Mouse (Mus musculus): ENCODE data around the gene Dhrs11. TPM values are rescaled to one million over a fixed set of nuclear protein-coding genes. Genes with fewer than 3 reads are reported as not detected.
"Not testable (repeated sequence)": the region's sequence is repeated elsewhere in the genome, so short reads cannot be mapped to it uniquely, and the experiment has no call there.

Gene Dhrs11
- total RNA-seq (2017) = 17.1 and 18.4 TPM in 2 replicates

DNA sequence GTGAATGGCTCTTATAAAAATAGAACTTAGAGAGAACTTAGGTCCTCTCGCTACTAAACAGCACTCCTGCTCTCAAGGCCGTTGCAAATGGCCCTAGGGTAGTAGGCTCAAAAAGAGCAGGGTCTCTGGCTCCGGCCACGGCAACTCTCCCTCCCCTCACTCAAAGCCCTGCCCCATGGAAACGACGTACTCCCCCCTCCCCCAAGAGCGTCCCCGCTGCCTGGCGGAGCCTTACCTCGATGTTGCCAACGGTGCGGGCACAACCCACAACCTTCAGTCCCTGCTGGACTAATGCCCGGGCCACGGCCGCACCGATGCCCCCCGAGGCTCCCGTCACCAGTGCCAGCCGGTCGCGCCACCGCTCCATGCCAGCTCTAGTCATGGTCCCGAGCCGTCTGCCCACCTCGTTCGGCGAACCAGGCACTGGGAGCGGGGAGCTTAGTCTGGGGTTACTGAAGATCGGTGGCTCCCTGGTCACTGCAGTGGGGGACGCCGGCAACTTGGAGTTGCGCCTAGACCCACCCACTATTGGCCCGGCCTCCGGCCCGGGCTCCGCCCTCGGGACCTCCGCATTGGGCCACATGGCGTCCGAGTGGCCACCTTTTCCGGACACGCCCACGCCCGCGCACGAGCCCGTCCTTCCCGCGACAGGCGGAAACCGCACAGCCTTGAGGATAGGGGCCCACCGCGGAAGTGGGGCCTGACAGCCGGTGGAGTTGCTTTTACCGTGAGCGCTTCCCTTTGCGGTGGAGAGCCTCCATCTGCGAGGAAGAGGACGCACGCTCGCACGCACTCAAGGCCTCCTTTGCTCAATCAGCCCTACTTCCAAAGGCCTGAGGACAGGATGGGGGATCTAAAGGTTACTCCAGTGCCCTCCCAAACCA, at the start of gene Dhrs11:
Gene Dhrs11, minus strand, starts transcription at position 479 of the 884 bp plus-strand sequence.
- ATAC-seq (replicated peaks; ENCODE audit: low read depth, poor library complexity, severe bottlenecking) = peak; percentile 91

DNA sequence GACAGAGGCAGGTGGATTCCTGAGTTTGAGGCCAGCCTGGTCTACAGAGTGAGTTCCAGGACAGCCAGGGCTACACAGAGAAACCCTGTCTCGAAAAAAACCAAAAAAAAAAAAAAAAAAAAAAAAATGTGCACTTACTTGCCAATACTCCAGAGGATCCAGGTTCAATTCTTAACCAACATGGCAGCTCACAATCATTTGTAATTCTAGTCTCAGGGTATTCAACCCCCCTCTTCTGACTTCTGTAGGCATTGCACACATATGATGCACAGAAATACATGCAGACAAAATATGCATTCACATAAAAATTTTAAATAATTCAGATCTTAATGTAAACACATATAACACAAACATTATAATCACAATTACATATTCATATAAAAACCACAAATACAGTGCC, 47.2 kb upstream of the Dhrs11 start:
- not testable (repeated sequence) for ATAC-seq (replicated peaks; ENCODE audit: low read depth, poor library complexity, severe bottlenecking)

DNA sequence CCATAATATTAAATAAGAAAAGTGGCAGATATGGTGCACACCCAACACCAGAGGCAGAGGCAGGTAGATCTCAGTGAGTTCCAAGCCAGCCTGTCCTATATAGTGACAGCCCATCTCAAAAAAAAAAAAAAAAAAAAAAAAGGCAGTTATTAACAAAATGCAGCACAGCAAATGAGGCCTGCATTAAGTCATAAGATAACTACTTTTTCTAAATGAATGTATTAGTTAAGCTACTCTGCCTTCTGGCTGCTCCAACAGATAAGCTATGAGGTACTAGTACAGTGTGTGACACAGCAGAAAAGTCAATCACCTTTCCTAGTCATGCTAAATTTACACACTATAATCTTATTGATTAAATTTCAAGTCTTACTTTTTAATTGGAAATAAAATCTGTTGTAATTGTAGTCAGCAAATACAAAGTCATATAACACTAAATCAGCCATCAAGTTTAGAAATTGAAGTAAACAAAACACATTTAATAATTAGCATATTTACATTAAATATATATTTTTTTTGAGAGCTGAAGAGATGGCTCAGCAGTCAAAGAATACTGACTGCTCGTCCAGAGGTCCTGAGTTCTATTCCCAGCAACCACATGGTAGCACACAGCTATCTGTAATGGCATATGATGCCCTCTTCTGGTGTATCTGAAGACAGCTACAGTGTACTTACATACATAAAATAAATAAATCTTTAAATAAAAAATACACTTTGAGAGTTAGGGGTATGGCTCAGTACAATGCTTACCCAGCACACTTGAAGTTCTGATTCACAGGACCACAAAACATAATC, 44.4 kb upstream of the Dhrs11 start:
- ATAC-seq (replicated peaks; ENCODE audit: low read depth, poor library complexity, severe bottlenecking) = no peak

DNA sequence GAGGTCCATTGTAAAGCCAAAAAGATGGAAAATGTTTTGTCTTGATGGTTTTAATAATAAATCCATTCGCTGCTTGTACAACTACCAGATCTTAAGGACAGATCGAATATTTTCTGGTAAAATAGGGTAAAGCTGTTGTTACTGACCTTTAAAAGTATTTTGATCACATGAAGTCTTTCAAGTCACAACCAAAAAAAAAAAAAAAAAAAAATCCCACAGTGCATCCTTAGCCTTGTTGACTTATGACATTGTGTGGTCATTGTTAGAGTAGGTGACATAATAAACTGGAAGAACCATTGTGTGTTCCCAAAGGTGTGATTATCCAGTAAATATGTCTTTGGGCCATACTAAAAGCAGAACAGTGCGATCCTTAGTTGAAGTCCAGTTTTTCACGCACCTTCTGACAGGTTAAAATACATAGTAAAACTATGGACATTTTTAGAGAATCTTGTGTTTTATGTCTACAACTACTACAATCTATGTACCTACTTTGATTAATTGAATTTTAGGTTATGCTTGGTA, 42.8 kb upstream of the Dhrs11 start:
- no peak for ATAC-seq (replicated peaks; ENCODE audit: low read depth, poor library complexity, severe bottlenecking)

GRCm38 (mm10) chr11:84871046-84871445, 42.3 kb upstream of the Dhrs11 start:
- ATAC-seq (replicated peaks; ENCODE audit: low read depth, poor library complexity, severe bottlenecking) = no peak

- peak; percentile 61 for ATAC-seq (replicated peaks; ENCODE audit: low read depth, poor library complexity, severe bottlenecking)
Observed at GRCm38 (mm10) chr11:84870337-84871043, 41.7 kb upstream of the Dhrs11 start, which contains the start of gene Ggnbp2. Gene Ggnbp2, minus strand, starts transcription at chr11:84870817.

GRCm38 (mm10) chr11:84869537-84870232, 40.9 kb upstream of the Dhrs11 start:
- peak; percentile 78 for ATAC-seq (replicated peaks; ENCODE audit: low read depth, poor library complexity, severe bottlenecking)

- no peak for ATAC-seq (replicated peaks; ENCODE audit: low read depth, poor library complexity, severe bottlenecking)
Observed at GRCm38 (mm10) chr11:84868786-84869259, 40.0 kb upstream of the Dhrs11 start.

GRCm38 (mm10) chr11:84867586-84867985, 38.8 kb upstream of the Dhrs11 start:
- ATAC-seq (replicated peaks; ENCODE audit: low read depth, poor library complexity, severe bottlenecking) = no peak

GRCm38 (mm10) chr11:84865268-84865667, 36.5 kb upstream of the Dhrs11 start:
- no peak for ATAC-seq (replicated peaks; ENCODE audit: low read depth, poor library complexity, severe bottlenecking)

- ATAC-seq (replicated peaks; ENCODE audit: low read depth, poor library complexity, severe bottlenecking) = no peak
Observed at GRCm38 (mm10) chr11:84855285-84855684, 26.5 kb upstream of the Dhrs11 start.

- ATAC-seq (replicated peaks; ENCODE audit: low read depth, poor library complexity, severe bottlenecking) = no peak
Observed at GRCm38 (mm10) chr11:84847475-84848090, 18.8 kb upstream of the Dhrs11 start.

GRCm38 (mm10) chr11:84846741-84847474, 18.1 kb upstream of the Dhrs11 start:
- ATAC-seq (replicated peaks; ENCODE audit: low read depth, poor library complexity, severe bottlenecking) = no peak

DNA sequence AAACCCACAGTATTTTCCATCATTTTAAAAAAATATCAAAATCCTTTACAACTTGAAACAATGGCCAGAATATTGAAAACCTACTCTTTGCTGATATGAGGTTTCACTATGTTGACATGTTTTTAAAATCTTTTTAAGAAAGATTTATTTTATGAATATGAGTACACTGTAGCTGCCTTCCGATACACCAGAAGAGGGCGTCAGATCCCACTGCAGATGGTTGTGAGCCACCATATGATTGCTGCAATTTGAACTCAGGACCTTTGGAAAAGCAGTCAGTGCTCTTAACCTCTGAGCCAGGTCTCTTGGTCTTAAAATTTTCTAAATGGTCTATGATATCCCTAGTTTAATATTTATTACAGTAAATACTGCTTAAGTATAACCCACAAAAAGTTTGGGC, 10.5 kb upstream of the Dhrs11 start:
- no peak for ATAC-seq (replicated peaks; ENCODE audit: low read depth, poor library complexity, severe bottlenecking)

DNA sequence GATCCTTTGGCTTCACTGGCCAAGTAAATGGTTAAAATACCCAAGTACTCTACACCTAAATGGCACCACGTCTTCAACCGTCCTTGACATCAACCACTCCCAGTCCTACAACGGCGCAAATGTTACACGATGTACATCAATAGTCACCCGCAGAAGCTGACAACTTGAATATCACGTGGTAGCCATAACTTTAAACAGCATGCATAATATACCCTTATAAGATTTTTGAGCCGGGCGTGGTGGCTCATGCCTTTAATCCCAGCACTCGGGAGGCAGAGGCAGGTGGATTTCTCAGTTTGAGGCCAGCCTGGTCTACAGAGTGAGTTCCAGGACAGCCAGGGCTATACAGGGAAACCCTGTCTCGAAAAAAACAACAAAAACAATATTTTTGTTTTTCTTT, 701 bp upstream of the Dhrs11 start:
- not testable (repeated sequence) for ATAC-seq (replicated peaks; ENCODE audit: low read depth, poor library complexity, severe bottlenecking)

DNA sequence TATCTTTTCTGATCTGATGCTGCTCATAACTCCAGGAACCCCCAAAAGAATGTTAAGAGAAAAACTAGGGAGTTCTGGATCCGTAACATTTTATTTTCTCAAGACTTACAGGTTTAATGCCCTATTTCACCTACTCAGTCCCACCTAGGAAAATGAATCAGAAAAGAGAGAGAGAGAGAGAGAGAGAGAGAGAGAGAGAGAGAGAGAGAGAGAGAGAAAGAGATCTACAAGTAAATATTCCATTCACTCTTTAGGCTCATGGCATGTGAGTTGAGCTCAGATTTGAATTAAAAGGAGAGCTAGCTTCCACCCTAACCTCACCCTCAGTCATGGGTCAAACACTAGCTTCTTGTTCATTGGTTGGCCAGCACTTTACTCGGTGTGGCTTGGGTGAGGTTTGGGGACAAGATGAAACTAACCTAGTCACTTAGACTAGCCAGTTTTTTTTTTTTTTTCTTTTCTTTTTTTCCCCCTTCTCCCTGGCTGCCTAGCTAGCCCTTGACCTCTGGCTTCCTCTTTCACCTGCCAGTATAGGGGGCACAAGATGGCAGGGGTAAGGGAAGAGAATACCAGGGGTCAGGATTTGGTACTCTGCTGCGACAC, 792 bp downstream of the Dhrs11 start:
- 0 out of 2 replicates have a peak, but pooled peaks have one; percentile 7 for ATAC-seq (replicated peaks; ENCODE audit: low read depth, poor library complexity, severe bottlenecking)

- no peak for ATAC-seq (replicated peaks; ENCODE audit: low read depth, poor library complexity, severe bottlenecking)
Observed at GRCm38 (mm10) chr11:84827492-84827891, 1.3 kb downstream of the Dhrs11 start.

- ATAC-seq (replicated peaks; ENCODE audit: low read depth, poor library complexity, severe bottlenecking) = no peak
Observed at GRCm38 (mm10) chr11:84826185-84826584, 2.6 kb downstream of the Dhrs11 start.
